Mouse (Mus musculus) liver, adult (tissue): Measurements from ENCODE around the gene Col6a6.

ENCODE experiments used
- GATA4 ChIP-seq: IDR thresholded peaks from 2 replicates; pipeline ENCODE4 v1.6.1; 2014; ENCODE audit warnings: mild to moderate bottlenecking, low read length; ENCODE audit not compliant: insufficient replicate concordance

Col6a6 gene

GRCm38 (mm10) chr9:105719851-105720395 lies 108.0 kb downstream of the Col6a6 start:
- TF ChIP-seq GATA4, result no peak

- no peak for TF ChIP-seq GATA4
These were observed 108.6 kb downstream of the Col6a6 start for GRCm38 (mm10) chr9:105719367-105719766.

DNA sequence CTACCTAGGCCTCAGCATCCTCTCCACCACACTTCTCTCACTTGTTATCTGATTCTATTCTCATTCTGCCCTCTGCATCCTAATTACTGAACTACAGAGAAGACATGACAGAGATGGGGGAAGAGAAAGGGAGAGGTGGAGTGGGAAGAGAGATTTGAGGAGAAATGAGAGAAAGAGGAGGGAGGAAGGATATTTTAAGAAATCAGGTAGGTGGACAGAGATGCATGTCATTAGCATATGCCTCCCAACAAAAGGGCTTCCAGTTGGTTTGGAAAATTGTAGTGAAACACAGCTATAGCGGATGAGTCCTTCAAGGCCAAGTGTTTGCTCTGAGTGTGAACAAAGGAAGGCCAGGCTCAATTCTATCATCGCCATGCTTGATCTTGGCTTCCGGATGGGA lies 115.9 kb downstream of the Col6a6 start:
- TF ChIP-seq GATA4, result no peak

GRCm38 (mm10) chr9:105705011-105705410 lies 122.9 kb downstream of the Col6a6 start:
- no peak for TF ChIP-seq GATA4

GRCm38 (mm10) chr9:105704226-105704932 lies 123.6 kb downstream of the Col6a6 start:
- TF ChIP-seq GATA4, result no peak

DNA sequence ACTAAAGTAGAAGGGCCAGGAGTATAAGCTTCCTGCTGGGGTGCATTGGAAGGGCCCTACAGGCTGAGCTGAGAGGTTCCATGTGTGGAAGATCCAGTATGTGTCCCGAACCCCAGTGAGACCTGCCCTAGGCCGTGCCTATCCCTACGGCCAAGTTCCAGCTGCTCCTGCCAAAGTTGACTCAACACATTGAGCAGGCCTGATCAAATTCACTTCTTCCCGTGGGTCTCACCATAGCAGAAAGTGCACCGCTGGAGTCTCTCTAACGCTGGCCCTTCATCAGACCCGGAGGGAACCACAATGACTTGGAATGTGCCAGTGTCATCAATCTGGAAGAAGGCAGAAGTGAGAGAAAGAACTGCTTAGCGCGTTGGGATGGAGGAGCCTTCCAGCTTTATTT lies 126.0 kb downstream of the Col6a6 start:
- no peak for TF ChIP-seq GATA4

- TF ChIP-seq GATA4, result no peak
These were observed 127.3 kb downstream of the Col6a6 start for GRCm38 (mm10) chr9:105700702-105701101.

- TF ChIP-seq GATA4, result no peak
These were observed 130.1 kb downstream of the Col6a6 start for GRCm38 (mm10) chr9:105697764-105698396.

- no peak for TF ChIP-seq GATA4
These were observed 131.0 kb downstream of the Col6a6 start for GRCm38 (mm10) chr9:105696818-105697564.

- no peak for TF ChIP-seq GATA4
These were observed 134.1 kb downstream of the Col6a6 start for GRCm38 (mm10) chr9:105693854-105694253.

DNA sequence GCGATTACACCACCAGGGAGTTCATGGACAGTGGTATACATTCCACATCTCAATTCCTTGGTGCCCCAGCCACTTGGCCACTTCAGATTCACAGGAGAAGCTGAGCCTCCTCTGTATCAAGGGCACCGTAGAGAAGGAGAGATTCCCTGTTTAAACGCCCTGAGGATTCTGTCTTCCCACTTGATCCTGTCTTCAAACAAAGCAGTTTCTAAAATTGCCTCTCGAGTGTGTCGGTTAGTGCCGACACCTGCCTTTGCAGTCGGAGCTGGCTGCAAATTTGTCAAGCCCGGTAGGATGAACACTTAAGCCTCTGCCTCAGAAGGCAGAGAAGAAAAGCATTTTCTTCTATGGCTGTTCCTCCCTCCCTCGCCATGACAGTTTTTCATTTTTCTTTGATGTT lies 134.9 kb downstream of the Col6a6 start:
- TF ChIP-seq GATA4, result no peak

DNA sequence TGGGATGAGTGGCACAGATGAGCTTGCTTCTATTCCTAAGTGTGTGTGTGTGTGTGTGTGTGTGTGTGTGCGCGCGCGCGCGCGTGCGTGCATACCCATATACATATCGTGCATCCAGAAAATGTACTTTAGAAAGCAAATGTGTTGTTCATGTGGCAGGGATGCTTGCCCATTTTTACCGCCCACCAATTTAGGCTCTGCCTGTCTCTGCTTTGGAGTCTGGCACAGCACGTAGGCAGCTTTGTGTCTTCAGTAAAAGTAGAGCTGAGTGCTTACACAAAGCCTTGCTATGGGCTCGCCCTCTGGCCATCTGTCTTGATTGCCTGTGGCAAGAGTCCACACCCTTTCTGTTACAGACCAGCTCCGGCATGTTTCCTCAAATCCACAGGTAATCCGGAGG lies 135.5 kb downstream of the Col6a6 start:
- no peak for TF ChIP-seq GATA4

DNA sequence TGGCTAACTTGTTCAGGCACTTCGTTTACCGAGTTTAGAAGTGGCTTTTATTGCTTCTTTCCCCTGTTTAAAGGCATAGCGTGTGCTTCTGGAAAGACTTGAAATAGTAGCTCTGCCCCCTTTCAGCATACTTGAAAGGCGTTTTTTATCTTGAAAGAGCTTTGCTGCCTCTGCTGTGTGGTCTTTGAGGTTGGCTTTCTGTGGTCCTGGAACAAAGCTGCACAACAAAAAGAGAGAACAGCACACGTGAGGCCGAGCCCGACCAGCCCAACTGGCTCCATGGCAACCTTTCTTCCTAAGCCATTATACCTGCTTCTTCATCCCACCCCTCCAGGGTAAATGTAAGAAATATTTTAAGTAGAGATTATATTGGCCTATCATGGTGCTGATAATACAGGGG lies 138.5 kb downstream of the Col6a6 start:
- no peak for TF ChIP-seq GATA4

DNA sequence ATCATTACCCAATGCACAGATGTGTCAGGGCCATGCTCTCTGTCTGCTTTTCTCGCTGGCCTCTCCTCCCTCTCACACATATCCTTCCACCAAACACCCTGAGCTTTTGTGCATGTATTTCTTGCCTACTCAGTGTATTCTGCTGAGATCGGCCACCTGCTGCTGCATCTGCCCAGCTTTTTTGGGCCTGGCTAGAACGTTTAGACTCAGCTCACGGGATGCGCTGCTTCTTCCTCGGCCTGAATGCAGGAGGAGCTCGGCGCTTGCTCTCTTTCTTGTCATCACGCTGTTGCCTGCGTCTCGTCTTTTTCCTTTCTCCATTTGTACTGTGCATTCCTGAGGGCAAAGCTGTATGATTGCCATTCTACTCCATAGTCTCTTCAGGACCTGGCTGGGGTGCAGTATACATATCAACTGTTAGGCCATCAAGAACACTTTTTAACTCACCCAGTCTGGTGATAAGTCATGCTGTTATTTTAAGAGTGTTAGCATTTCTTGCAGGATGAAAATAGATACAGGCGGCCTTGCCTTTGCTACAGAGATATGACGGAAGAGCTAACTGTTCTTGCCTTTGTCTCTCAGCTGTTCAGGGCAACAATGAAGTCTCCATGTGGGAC lies 143.3 kb downstream of the Col6a6 start:
- no peak for TF ChIP-seq GATA4

GRCm38 (mm10) chr9:105681386-105681785 lies 146.6 kb downstream of the Col6a6 start:
- no peak for TF ChIP-seq GATA4

DNA sequence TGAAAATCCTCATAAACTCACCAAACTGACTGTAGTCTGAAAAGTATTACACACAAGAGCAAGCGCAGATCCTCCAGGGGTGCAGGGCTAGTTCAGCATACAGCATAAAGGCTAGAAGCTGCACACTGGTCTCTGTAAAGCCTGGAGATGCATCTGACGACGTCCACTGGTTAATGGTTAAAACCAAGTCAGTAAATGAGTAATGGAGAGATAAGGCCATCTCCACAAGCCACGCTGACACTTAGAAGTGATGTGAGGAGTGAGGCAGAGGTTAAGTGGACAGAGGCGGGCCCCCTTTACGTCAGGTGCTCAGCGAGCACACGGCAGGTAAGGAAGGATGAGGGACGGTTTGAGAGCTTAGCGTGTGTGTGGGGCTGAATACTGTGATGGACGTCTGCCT lies 152.0 kb downstream of the Col6a6 start:
- TF ChIP-seq GATA4, result no peak

DNA sequence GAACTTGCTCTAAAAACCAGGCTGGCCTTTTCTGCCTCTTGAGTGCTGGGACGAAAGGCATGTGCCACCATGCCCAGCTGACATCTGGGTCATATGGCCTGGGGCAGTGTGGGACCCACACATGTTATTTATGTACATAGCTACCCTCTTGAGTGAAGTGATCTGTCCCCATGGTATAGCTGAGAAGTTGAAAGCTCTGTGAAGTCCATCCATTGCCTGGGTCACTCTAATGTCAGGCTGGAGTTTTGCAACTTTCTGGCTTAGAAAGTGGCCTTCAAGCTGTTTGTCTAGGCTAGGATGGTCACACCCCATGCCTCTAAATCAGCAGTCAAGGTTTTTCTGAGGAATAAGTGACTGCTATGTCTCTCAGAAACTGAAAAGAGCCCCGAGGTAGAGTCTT lies 155.9 kb downstream of the Col6a6 start:
- TF ChIP-seq GATA4, result no peak
